Mouse (Mus musculus) T-helper 1 cell (primary cell): ENCODE data around the gene Hnrnph3.

Experiments used
- in situ Hi-C: fragments of 300-600 bp; cut with MboI, MseI; formaldehyde crosslinking; loops from one replicate; pipeline ENCODE4 v1.15.1; 2025; ENCODE audit warnings: high pct_unique_total_duplicates

Hnrnph3 gene

GRCm38 (mm10) chr10:62990636-62991035 lies 33.4 kb downstream of the Hnrnph3 start:
- in situ Hi-C loops, result no loop called here

DNA sequence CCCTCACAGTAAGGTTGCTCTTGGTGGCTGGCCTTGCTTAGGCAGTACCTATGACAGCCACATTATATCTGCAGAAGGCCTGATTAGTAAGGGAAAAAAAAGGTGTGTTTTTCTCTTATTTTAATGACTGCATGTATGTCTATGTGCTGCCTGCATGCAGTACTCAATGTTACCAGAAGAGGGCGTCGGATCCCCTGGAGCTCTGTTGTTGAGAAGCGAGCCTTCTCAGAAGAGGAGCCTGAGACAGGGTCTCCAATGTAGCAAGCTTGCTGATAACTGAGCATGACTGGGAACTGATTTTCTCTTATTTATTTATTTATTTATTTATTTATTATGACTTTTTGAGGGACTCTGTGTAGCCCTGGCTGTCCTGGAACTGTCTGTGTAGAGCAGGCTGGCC lies 36.7 kb downstream of the Hnrnph3 start:
- in situ Hi-C loops, result no loop called here

- in situ Hi-C loops, result no loop called here
Measured at GRCm38 (mm10) chr10:62984495-62984894, 39.5 kb downstream of the Hnrnph3 start.

GRCm38 (mm10) chr10:62984072-62984471 lies 39.9 kb downstream of the Hnrnph3 start:
- in situ Hi-C loops, result no loop called here

GRCm38 (mm10) chr10:62980039-62980954 lies 43.7 kb downstream of the Hnrnph3 start, which contains the start of gene Rufy2:
Gene Rufy2 (plus strand): TSS chr10:62980223.
- in situ Hi-C loops, result no loop called here

DNA sequence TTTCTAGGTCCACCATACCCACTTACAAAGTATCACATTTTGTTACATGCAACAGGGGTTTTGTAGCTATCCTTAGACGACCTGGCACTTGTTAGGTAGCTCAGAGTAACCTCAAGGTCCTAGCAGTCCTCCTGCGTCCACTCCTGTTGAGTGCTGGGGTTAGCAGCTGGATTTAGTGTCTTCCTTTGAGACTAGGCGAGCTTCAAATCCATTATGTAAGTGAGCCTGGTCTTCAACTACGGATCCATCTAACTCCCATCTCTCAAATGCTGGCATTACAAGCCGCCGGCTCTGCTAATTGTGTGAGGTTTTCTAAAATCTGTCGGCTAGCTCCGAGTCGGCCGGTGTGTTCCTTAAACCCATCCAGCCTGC lies 44.4 kb downstream of the Hnrnph3 start:
- in situ Hi-C loops, result no loop called here

GRCm38 (mm10) chr10:62971821-62972220 lies 52.2 kb downstream of the Hnrnph3 start:
- in situ Hi-C loops, result no loop called here

- in situ Hi-C loops, result no loop called here
Measured at GRCm38 (mm10) chr10:62966291-62966690, 57.7 kb downstream of the Hnrnph3 start.

DNA sequence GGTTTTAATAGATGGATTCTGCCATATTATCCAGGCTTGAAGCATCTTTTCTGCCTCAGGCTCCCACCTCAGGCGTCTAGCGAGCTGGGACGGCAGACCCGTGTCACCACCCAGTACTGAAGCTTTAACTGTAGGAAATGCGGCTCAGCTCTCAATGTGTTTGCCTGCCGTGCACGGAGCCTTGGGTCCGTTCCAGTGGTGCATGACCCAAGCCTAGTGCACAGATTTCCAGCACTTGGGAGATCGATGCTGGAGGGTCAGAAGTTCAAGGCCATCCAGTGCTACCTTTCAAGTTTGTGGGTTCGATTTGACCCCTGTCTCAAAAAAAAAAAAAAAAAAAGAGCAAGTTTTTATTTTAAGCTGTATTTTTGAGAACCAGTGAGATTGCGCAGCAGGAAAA lies 58.2 kb downstream of the Hnrnph3 start:
- in situ Hi-C loops, result no loop called here
